Mouse (Mus musculus) left cerebral cortex, adult 2 months (tissue): ENCODE measurements around the gene Apol7a. TPM values are rescaled to one million over a fixed set of nuclear protein-coding genes. Genes with fewer than 3 reads are reported as not detected.

ENCODE experiments used
- DNase-seq, 2 experiments: peaks; one replicate each; pipeline ENCODE4 v3.0.0; 2021 to 2022; ENCODE audit warnings: low spot score in 2 of 2, mixed read lengths in 1 of 2; ENCODE audit errors: extremely low spot score in 1 of 2
- H3K27ac ChIP-seq: fragments of 200-600 bp; 2 replicates; pipeline ENCODE4 v1.8.1; 2022
- H3K4me3 ChIP-seq: fragments of 200-600 bp; 2 replicates; pipeline ENCODE4 v1.8.1; 2022
- CTCF ChIP-seq: fragments of 200-600 bp; IDR thresholded peaks from 2 replicates; pipeline ENCODE4 v1.8.1; 2022; ENCODE audit warnings: antibody characterized with exemption, mild to moderate bottlenecking, moderate library complexity
- intact Hi-C: fragments of 180-260 bp; cut with DNase I; formaldehyde crosslinking; loops from one replicate; pipeline ENCODE4 v1.15.1; 2025
- total RNA-seq, 2 experiments: library from RNA; stranded (reverse); gene quantifications; 2 replicates each; pipeline ENCODE4 v1.2.3; 2021

The Apol7a gene
- total RNA-seq, 2 experiments from 2014 or later = 0.30 to 0.32 TPM

DNA sequence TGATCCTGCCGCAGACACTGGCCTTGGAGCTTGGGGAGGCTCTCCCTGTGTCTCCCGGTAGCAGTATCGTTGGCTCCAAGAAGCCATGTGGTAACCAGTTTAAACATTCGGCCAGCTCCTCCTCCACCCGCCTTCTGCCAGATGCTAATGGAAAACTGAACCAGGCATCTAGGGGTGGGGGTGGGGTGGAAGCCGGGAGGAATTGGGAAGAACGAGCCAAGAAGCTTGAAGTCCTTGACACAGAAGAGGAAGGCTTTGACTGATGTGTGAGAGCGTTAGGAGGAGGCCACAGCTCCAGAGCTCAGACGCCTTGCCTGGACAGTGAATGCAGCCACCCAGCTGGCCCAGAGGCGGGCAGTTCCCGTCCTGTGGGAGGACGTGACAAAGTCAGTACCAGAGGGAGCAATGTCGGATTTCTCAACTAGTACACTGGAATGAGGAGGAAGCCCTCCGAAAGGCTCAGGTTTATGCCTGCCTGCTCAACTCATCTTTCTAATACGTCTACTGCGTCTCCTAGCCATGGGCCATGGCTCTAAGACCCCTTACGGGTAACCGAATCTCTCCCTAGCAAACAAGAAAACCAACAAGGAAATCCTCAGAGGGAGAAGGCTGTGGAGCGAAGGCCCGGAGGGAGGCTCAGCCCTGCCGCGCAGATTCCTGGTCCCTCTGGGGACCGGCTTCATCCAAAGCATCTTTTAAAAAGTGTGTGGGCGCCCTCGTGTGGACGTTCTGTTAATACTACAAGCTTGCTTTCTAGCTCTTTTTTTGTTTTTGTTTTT, 32.0 kb downstream of the Apol7a start:
- peak; percentile 76 for TF ChIP-seq CTCF
- Histone ChIP-seq H3K4me3 (peak overlapping the region; percentile 30), H3K27ac (peak overlapping the region; percentile 98)
- DNase-seq = peak; percentile 75 to 82
- intact Hi-C loops = loop anchor here (1.0 to 5.0 kb wide), 5 partner anchors 122 to 385 kb away; no protein-coding TSS in a partner anchor

DNA sequence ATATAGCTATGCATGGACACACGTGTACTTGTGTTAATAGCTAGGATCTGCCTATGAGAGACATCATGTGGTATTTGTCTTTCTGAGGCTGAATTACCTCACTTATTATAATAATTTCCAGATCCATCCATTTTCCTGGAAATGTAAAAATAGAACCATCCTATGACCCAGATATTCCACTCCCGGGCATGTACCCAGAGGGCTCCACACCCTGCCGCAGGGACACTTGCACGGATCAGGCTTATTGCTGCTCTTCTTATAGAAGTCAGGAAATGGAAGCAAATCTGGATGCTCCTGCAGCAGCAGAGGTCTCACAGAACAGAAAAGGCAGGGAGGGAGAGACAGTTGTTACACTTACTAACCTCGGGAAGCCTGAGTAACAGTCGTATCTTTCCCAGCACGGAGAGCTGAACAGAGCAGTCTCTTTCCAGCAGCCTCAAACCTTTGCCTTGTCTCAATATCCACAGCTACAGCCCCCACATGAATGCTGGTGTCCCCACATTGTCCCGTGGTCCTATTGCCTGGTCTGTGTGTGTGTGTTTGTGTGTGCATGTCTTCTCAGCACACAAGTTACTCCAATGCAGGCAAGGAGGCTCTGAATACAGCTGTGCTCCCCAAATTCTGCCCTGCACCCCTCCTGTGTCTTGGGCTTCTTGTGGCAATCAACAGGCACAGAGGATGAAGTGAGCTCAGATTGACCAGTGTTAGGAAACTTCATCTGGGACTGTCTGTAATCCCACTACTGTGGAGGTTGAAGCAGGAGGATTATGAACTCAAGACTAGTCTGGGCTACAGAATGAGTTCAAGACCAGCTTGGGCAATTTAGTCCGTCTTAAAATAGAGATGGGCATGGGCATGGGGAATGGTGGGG, 33.0 kb downstream of the Apol7a start:
- DNase-seq = no peak
- Histone ChIP-seq H3K27ac (peak overlapping the region; percentile 98), H3K4me3 (no peak overlapping the region)
- TF ChIP-seq CTCF = no peak
- intact Hi-C loops = loop anchor here (2.0 to 5.0 kb wide), 4 partner anchors 213 to 384 kb away; no protein-coding TSS in a partner anchor

DNA sequence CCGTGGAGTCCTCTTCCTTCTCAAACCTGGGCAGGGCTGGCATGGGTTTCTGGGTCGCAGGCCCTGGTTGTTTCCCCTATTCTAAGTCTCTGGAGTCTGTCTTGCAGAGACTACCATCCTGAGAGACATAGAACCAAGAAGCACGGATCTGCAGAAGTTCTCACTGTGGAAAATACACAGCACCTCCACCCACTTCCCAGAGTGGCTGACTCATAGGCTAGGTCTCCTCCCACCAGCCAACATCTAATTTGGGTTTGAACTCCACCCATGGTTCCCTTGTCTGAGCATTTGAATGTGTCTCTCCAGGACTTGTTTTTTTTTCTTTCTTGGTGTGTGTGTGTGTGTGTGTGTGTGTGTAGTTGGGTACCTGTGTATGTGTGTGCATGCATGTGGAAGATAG, 34.9 kb downstream of the Apol7a start:
- DNase-seq = peak; percentile 60 to 68
- intact Hi-C loops = no loop called here
- H3K27ac ChIP-seq = peak overlapping the region; percentile 98

DNA sequence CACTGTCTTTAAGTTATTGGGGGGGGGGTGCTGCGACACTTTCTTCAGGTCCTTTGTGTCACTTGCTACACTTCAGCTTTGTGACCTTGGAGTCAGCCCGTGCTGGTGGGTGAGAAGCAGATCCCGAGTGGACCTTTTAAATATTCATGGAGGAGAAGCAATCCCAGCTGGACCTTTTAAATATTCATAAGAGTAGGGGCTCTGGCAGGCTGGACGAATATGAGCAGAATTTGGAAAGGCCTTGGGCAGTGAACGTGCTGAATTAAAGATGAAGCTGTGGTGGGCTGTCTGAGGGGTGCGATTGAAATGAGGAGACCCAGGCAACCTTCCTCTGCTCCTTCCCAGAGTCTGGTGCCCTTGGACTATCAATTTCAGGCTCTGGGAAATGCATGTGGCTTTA, 35.3 kb downstream of the Apol7a start:
- intact Hi-C loops = no loop called here
- H3K4me3 ChIP-seq = no peak overlapping the region
- peak overlapping the region; percentile 86 for H3K27ac ChIP-seq
- TF ChIP-seq CTCF = no peak
- no peak for DNase-seq

More for the DNA sequence above, 34.9 kb downstream of the Apol7a start:
- no peak for TF ChIP-seq CTCF
- no peak overlapping the region for H3K4me3 ChIP-seq

DNA sequence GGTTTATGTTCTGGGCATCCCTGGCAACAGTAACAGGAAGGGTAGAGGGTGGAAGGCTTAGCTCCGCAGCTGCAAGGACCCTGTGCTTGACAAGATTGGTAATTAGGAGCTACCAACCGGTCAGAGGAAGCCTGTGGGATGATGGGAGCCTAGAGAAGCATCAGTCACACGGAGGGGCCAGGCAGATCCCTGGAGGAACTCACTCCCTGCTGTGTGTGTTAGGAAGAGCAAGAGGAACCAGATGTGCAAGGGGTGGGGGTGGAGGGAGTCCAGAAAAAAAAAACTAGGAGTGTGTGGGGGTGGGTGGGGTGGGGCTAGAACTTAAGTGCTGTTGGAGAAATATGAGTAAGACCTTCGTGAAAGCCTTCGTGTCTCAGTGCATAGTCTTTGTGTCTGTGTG, 36.0 kb downstream of the Apol7a start:
- TF ChIP-seq CTCF = no peak
- peak overlapping the region; percentile 86 for H3K27ac ChIP-seq
- intact Hi-C loops = no loop called here
- no peak for DNase-seq
- no peak overlapping the region for H3K4me3 ChIP-seq

DNA sequence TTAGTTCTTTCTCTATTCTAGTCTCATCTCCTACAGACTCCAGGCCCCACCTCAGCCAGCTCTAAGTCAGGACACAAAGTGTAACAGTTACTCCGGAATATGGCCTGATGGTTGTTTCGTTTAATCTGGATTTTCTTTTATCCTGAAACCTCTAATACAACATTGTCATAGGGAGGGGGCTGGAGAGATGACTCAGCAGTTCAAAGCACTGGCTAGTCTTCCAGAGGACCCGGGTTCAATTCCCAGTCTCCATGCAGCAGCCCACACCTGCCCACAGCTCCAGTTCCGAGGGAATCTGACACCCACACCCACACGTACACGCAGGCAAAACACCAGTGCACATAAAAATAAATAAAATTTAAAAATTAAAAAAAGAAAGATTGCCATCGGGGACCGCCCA, 39.0 kb downstream of the Apol7a start:
- TF ChIP-seq CTCF = no peak
- intact Hi-C loops = loop anchor here (2.0 to 5.0 kb wide), 4 partner anchors 93 to 388 kb away; no protein-coding TSS in a partner anchor
- DNase-seq = no peak
- H3K27ac ChIP-seq = peak overlapping the region; percentile 68; the same call in 1 of the 2 replicates
- no peak overlapping the region for H3K4me3 ChIP-seq

DNA sequence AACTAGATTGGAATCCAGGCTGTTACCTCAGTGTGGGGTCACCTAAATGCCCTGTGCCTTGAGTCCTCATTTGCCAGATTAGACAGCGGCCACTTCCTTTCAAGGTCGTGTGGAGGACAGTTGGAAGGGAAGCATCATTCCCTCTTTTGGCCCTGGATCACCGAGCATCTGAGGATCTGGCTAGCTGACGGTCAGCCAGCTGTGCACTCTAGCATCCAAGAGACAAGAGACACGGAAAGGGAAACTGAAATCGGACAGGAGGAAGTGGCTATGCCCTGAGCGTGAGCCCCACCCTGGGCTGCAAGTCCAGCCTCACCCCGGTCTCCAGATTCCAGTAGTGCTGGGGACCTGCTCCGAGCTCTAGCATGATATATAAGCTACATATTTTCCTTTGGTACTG, 39.4 kb downstream of the Apol7a start:
- Histone ChIP-seq H3K4me3 (no peak overlapping the region), H3K27ac (peak overlapping the region; percentile 68)
- intact Hi-C loops = loop anchor here (2.0 to 5.0 kb wide), 4 partner anchors 92 to 387 kb away; no protein-coding TSS in a partner anchor
- TF ChIP-seq CTCF = no peak
- no peak for DNase-seq

DNA sequence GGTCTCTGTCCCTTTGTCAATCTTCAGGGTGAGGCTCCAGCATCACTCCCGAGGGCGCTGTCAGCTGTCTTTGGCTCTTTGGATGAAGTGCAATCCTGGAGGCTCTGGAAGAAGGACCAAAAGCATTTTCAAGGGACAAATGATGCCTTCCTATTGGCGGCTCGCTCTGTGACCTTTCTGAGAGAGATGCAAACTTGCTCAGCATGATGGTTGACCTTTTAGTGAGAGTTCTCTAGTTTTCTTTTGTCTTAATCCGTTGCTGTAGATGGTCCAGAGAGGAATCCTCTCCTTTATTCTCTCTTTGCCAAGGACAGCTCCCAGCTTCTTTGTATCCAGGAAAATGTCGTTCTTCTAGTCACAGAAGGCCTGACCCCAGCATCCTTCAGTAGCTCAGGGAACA, 39.8 kb downstream of the Apol7a start:
- intact Hi-C loops = loop anchor here (2.0 to 5.0 kb wide), 4 partner anchors 92 to 387 kb away; no protein-coding TSS in a partner anchor
- no peak for DNase-seq
- Histone ChIP-seq H3K4me3 (no peak overlapping the region), H3K27ac (peak overlapping the region; percentile 68)
- TF ChIP-seq CTCF = no peak

DNA sequence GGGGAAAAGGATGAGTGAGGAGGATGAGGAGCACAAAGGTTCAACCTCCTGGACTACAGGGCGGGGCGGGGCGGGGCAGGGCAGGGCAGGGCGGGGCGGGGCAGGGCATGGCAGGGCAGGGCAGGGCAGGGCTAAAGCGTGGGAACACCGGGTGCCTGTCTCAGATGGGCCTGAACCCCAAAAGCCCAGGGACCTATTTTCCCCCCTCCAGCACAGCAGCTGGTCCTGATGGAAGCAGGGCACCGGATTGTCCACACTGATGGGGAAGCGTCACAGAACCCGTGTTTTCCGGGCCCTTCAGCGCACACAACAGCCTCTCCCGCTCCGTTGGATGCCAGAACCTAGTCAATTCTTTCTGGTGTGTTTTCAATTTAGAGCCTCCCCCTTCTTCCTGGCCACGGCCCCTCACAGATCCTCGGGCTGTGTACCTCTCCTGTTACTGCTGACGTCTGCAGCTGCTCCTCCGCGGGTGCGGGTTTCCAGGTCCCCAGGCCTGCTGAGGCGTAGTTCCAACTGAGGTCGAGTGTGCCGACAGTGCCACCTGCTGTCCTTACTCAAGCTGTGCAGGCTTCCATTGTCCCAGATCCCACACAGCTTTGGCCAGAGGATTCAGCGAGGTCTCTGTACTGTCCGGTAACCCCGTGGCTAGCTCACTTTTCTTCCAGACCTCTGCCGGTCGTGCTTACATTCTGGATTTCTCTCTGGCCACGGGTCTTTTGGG, 40.4 kb downstream of the Apol7a start:
- Histone ChIP-seq H3K27ac (peak overlapping the region; percentile 68), H3K4me3 (peak overlapping the region; percentile 25)
- intact Hi-C loops = loop anchor here (2.0 to 5.0 kb wide), 4 partner anchors 91 to 386 kb away; no protein-coding TSS in a partner anchor
- DNase-seq = peak; percentile 84 to 85
- peak; percentile 97 for TF ChIP-seq CTCF

DNA sequence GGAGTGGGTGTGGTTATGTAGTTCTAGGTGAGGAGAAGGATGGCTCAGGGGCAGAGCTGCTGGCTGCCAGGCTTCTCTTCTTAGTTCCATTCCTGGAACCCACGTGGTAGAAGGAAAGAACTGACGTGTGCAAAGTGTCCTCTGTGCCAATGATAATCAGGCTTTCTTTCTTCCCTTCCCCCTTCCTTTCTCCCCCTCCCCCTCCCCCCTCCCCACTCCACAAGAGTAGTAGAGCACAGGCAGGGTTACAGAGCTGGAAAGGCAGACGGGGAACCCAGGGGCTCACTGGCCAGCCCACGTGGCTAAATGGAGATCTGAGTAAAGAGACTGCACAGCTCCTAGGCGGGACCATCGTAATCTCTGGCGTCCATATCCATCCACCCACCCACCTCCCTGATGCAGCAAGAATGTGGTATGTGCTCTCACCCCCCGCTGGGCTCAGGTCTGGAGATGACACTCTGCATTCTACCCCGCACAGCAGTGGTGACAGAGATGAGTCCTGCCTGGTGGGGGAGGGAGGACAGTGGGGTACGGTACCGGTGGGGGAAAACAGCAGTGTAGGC, 42.6 kb downstream of the Apol7a start:
- Histone ChIP-seq H3K27ac (peak overlapping the region; percentile 90), H3K4me3 (no peak overlapping the region)
- TF ChIP-seq CTCF = no peak
- intact Hi-C loops = loop anchor here (5.0 kb wide), 3 partner anchors 89 to 384 kb away; no protein-coding TSS in a partner anchor
- peak; percentile 45 to 65 for DNase-seq
